Comparison of ENCODE assay signal across 32 mouse cellular contexts in the genomic region with DNA sequence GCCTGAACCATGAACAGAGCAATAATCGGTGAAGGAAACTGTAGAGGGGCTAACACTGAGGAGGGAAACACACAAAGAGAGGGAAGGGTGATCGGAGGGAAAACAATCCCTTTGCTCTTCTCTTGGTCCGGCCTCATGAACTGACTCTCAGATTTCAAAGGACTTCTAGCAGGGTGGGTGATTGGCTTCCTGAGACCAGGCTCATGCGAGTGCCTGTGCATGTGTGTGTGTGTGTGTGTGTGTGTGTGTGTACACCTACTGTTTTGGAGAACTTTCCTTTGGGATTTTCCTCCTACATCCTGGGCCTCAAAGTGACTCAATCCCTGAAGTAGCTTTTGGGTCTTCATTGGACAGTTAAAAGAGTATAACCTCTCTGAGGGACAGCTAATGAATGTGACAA. TPM values are rescaled to one million over a fixed set of nuclear protein-coding genes. Genes with fewer than 3 reads are reported as not detected.
A peak's percentile ranks its signal among the peaks of the same experiment; 100 is the strongest.
DNase-seq lines count a peak whose midpoint lies in the region; ATAC-seq lines count a peak whose summit lies in the region.
"Had no signal": no experiment of that assay in that cellular context is flagged by ENCODE, and none has a peak within 500 bp of the region (broad histone marks: within the 10 kb centered on the region; RNA-seq: fewer than 3 reads in every experiment).

No protein-coding gene starts in this region.

- H3K4me1 ChIP-seq in midbrain, embryonic 10.5 days: peaks cover 60% of the 10 kb centered on the region
- H3K4me1 ChIP-seq in midbrain, embryonic 16.5 days (ENCODE audit: control insufficient read depth, insufficient read depth, low read length): peaks cover 2% of the 10 kb centered on the region; the same call in 1 of the 2 replicates
- H3K4me1 ChIP-seq in limb, embryonic 10.5 days: peaks cover 94% of the 10 kb centered on the region

- H3K27ac ChIP-seq in midbrain, embryonic 10.5 days (replicated peaks): peak overlapping the region; percentile 38; the same call in 1 of the 2 replicates
- no peak overlapping the region for H3K27ac ChIP-seq in midbrain, embryonic 16.5 days (ENCODE audit: low read length)
- H3K27ac ChIP-seq in limb, embryonic 10.5 days: peak overlapping the region; percentile 92
- H3K27ac ChIP-seq: embryonic facial prominence, embryonic 13.5 days; liver, embryonic 15.5 days; lung, embryonic 15.5 days; neural tube, embryonic 12.5 days had no signal

- H3K36me3 ChIP-seq in midbrain, embryonic 10.5 days: no peaks in the 10 kb centered on the region
- no peaks in the 10 kb centered on the region for H3K36me3 ChIP-seq in midbrain, embryonic 16.5 days (ENCODE audit: control insufficient read depth, insufficient read depth, low read length)
- no peaks in the 10 kb centered on the region for H3K36me3 ChIP-seq in limb, embryonic 10.5 days
- H3K36me3 ChIP-seq: embryonic facial prominence, embryonic 13.5 days; G1E; liver, embryonic 15.5 days; lung, embryonic 15.5 days; neural tube, embryonic 12.5 days had no signal

- no peaks in the 10 kb centered on the region for H3K9me3 ChIP-seq in midbrain, embryonic 10.5 days (replicated peaks)
- no peaks in the 10 kb centered on the region for H3K9me3 ChIP-seq in midbrain, embryonic 16.5 days (replicated peaks; ENCODE audit: control insufficient read depth, low read length, poor library complexity, severe bottlenecking)
- H3K9me3 ChIP-seq in limb, embryonic 10.5 days (replicated peaks): no peaks in the 10 kb centered on the region
- H3K9me3 ChIP-seq: embryonic facial prominence, embryonic 13.5 days; G1E; liver, embryonic 15.5 days; lung, embryonic 15.5 days; neural tube, embryonic 12.5 days had no signal

- intact Hi-C loops in heart, postnatal 10 days (cut with DNase I): no loop called here

- no peak overlapping the region for H3K9ac ChIP-seq in midbrain, embryonic 16.5 days (ENCODE audit: low read depth, low read length)
- H3K9ac ChIP-seq: embryonic facial prominence, embryonic 13.5 days; liver, embryonic 15.5 days; lung, embryonic 15.5 days; neural tube, embryonic 12.5 days had no signal

- no peak for ATAC-seq in midbrain, embryonic 16.5 days
- ATAC-seq: forebrain, embryonic 16.5 days; hindbrain, embryonic 16.5 days had no signal

- WGBS in midbrain, embryonic 10.5 days: 42% methylated on average over 4 of the region's 4 CpGs
- 42% methylated on average over 4 of the region's 4 CpGs for WGBS in midbrain, embryonic 16.5 days
- 16% methylated on average over 4 of the region's 4 CpGs for WGBS in limb, embryonic 10.5 days

- peaks cover 5% of the 10 kb centered on the region; the same call in 1 of the 2 replicates for H3K27me3 ChIP-seq in midbrain, embryonic 10.5 days (ENCODE audit: low read depth, poor library complexity, severe bottlenecking)
- H3K27me3 ChIP-seq in midbrain, embryonic 16.5 days (ENCODE audit: control insufficient read depth, insufficient read depth, low read depth, low read length): peaks cover 3% of the 10 kb centered on the region; the same call in 1 of the 2 replicates
- H3K27me3 ChIP-seq in limb, embryonic 10.5 days (ENCODE audit: low read depth, poor library complexity, severe bottlenecking): no peaks in the 10 kb centered on the region
- H3K27me3 ChIP-seq: embryonic facial prominence, embryonic 13.5 days; liver, embryonic 15.5 days; lung, embryonic 15.5 days had no signal

- DNase-seq in heart, adult 11 months: peak; percentile 80
- no peak for DNase-seq in heart, postnatal 10 days
- no peak for DNase-seq in midbrain, embryonic 10.5 days (ENCODE audit: low spot score)
- peak; percentile 61 for DNase-seq in limb, embryonic 10.5 days (ENCODE audit: low spot score)
- DNase-seq in cerebellum, postnatal 4 days (ENCODE audit: low spot score in 2 of 2): no peak
- no peak for DNase-seq in urinary bladder, postnatal 25 days (ENCODE audit: low spot score)
- DNase-seq: adrenal gland, adult 8-10 months; cerebellum, adult 8-10 months; cerebellum, postnatal 36 days; gastrocnemius, postnatal 14 days; kidney, adult 18-20 months; left cerebral cortex, postnatal 4 days; right cerebral cortex, adult 18-20 months; spleen, adult 18-20 months; thymus, postnatal 14 days had no signal

- no peak overlapping the region for H3K4me3 ChIP-seq in midbrain, embryonic 10.5 days
- H3K4me3 ChIP-seq in midbrain, embryonic 16.5 days (ENCODE audit: low read depth, low read length): no peak overlapping the region
- peak overlapping the region; percentile 14; the same call in 1 of the 2 replicates for H3K4me3 ChIP-seq in limb, embryonic 10.5 days
- H3K4me3 ChIP-seq: embryonic facial prominence, embryonic 13.5 days; liver, embryonic 15.5 days; lung, embryonic 15.5 days; myocyte; neural tube, embryonic 12.5 days had no signal

- H3K4me2 ChIP-seq in midbrain, embryonic 16.5 days (ENCODE audit: low read length): no peak overlapping the region
- H3K4me2 ChIP-seq: embryonic facial prominence, embryonic 13.5 days; heart, embryonic 11.5 days; liver, embryonic 15.5 days; lung, embryonic 15.5 days; midbrain, embryonic 11.5 days; neural tube, embryonic 12.5 days had no signal

RNA-seq across cellular contexts. Expression of a gene that starts 28.1 kb away (rescaled TPM):
- 10 to 100 TPM; 24.4 to 25.0 TPM for total RNA-seq in heart, postnatal 10 days (2021)
- 20.8 and 26.3 TPM in 2 replicates for polyA plus RNA-seq in midbrain, embryonic 10.5 days (2016; fragmentation: Nextera tagmentation; extraction: Ambion mirVana)
- 24.4 and 27.0 TPM in 2 replicates for polyA plus RNA-seq in midbrain, embryonic 16.5 days (2015; fragmentation: Nextera tagmentation; extraction: Ambion mirVana)
- 28.5 and 34.2 TPM in 2 replicates for polyA plus RNA-seq in limb, embryonic 10.5 days (2016; fragmentation: Nextera tagmentation; extraction: Ambion mirVana)
- polyA plus RNA-seq: G1E had no signal

RNA-seq across cellular contexts. Expression of a gene that starts 39.0 kb away (rescaled TPM):
- 10 to 100 TPM; 12.9 to 14.1 TPM for total RNA-seq in heart, postnatal 10 days (2021)
- polyA plus RNA-seq in midbrain, embryonic 10.5 days (2016; fragmentation: Nextera tagmentation; extraction: Ambion mirVana): 17.8 and 21.2 TPM in 2 replicates
- 30.6 and 32.8 TPM in 2 replicates for polyA plus RNA-seq in midbrain, embryonic 16.5 days (2015; fragmentation: Nextera tagmentation; extraction: Ambion mirVana)
- polyA plus RNA-seq in limb, embryonic 10.5 days (2016; fragmentation: Nextera tagmentation; extraction: Ambion mirVana): 19.5 and 20.3 TPM in 2 replicates

RNA-seq across cellular contexts. Expression of a gene that starts 47.1 kb away (rescaled TPM):
- 100 to 1,000 TPM in 1 of 2 experiments, 10 to 100 TPM in 1; 90.6 to 123 TPM for total RNA-seq in heart, postnatal 10 days (2021)
- polyA plus RNA-seq in midbrain, embryonic 10.5 days (2016; fragmentation: Nextera tagmentation; extraction: Ambion mirVana): 0.69 TPM in 1 of 2 replicates, not detected in the other
- 0.20 and 0.75 TPM in 2 replicates for polyA plus RNA-seq in midbrain, embryonic 16.5 days (2015; fragmentation: Nextera tagmentation; extraction: Ambion mirVana)
- polyA plus RNA-seq in limb, embryonic 10.5 days (2016; fragmentation: Nextera tagmentation; extraction: Ambion mirVana): 0.39 TPM in 1 of 2 replicates, not detected in the other
- total RNA-seq: adrenal gland, adult 8-10 months; G1E; left cerebral cortex, postnatal 4 days; liver, adult 2 months; midbrain, postnatal 0 days had no signal
- polyA plus RNA-seq: embryonic facial prominence, embryonic 13.5 days; forebrain, embryonic 11.5 days; heart, embryonic 11.5 days; heart, embryonic 16.5 days; intestine, embryonic 14.5 days; liver, adult 2 months; liver, embryonic 15.5 days; lung, embryonic 15.5 days; midbrain, embryonic 11.5 days; neural tube, embryonic 12.5 days; stomach, embryonic 16.5 days had no signal

RNA-seq across cellular contexts. Expression of a gene that starts 49.6 kb away (rescaled TPM):
- total RNA-seq in heart, postnatal 10 days (2021): 100 to 1,000 TPM; 189 to 244 TPM
- polyA plus RNA-seq in midbrain, embryonic 10.5 days (2016; fragmentation: Nextera tagmentation; extraction: Ambion mirVana): 16.3 and 17.4 TPM in 2 replicates
- 16.1 and 17.0 TPM in 2 replicates for polyA plus RNA-seq in midbrain, embryonic 16.5 days (2015; fragmentation: Nextera tagmentation; extraction: Ambion mirVana)
- polyA plus RNA-seq in limb, embryonic 10.5 days (2016; fragmentation: Nextera tagmentation; extraction: Ambion mirVana): 14.3 and 16.8 TPM in 2 replicates

Comparison
In these comparisons a context has a peak if more than half of its experiments do, and no peak if none do; other contexts are left out.
1. DNase-seq: peak in heart, adult 11 months (single experiment) and limb, embryonic 10.5 days (single experiment); none in heart, postnatal 10 days (0 of 2), midbrain, embryonic 10.5 days (single experiment), cerebellum, postnatal 4 days (0 of 2) and urinary bladder, postnatal 25 days (single experiment).